Mouse (Mus musculus) inflammation-experienced regulatory T-cells, adult 6 months (primary cell): ENCODE results near the gene Amacr. TPM values are rescaled to one million over a fixed set of nuclear protein-coding genes. Genes with fewer than 3 reads are reported as not detected.

Source experiments
- ATAC-seq: one replicate; pipeline ENCODE4 v1.8.0; 2017
- polyA plus RNA-seq, 3 experiments: library from polyadenylated mRNA; unstranded; fragments of 100-300 nt; shearing (Covaris generic); gene quantifications; one replicate each; pipeline ENCODE4 v1.2.1; 2017

The Amacr gene
- polyA plus RNA-seq, 3 experiments from 2014 or later: 3.0 to 4.3 (median 3.2) TPM

GRCm38 (mm10) chr15:10990411-10990810 is 8.9 kb downstream of the Amacr start:
- ATAC-seq: no peak

DNA sequence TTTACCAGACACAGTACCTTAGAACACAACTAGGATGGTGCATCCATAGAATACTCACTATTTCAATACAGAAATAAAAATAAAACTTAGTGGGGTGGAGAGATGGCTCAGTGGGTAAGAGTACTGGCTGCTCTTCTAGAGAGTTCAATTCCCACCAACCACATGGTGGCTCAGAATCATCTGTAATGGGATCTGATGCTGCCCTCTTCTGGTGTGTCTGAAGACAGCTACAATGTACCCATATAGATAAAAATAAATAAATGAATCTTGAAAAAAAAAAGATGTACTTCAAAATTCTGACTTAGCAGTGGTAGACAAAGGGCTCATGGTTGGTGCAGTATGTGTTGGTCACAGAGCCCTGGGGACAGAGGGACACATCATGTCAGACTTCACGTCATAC is 10.0 kb downstream of the Amacr start:
- no peak for ATAC-seq

GRCm38 (mm10) chr15:10999832-11000231 is 18.3 kb downstream of the Amacr start:
- no peak for ATAC-seq

- no peak for ATAC-seq
Observed at GRCm38 (mm10) chr15:11000421-11000820, 18.9 kb downstream of the Amacr start, which contains the start of gene Slc45a2. TSS of gene Slc45a2 (plus strand) at chr15:11000721.

- no peak for ATAC-seq
Observed at GRCm38 (mm10) chr15:11003791-11004190, 22.2 kb downstream of the Amacr start.

- no peak for ATAC-seq
Observed at GRCm38 (mm10) chr15:11004646-11005045, 23.1 kb downstream of the Amacr start.

GRCm38 (mm10) chr15:11008756-11009155 is 27.2 kb downstream of the Amacr start:
- ATAC-seq: no peak

DNA sequence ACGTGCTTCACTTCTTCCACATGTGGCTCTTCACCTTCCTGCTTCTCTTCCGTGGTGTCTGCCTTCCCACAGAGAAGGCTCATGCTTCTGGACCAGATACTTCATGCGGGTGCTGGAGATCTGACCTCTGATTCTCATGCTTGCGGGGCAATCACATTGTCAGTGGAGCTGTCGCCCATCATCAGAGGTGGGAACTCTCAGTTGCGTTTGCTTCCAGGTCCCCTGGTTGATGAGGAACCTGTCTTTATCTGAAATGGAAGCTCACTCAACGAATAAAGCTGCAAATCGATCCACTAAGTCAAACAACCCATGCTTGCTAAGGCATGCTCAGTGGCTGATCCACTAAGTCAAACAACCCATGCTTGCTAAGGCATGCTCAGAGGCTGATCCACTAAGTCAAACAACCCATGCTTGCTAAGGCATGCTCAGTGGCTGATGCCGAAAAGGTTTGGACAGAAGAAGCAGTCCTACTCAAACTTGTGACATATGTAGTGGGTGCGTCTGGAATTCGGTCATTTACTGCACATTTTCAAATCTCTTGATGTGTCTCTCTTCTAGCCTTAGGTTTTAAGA is 29.5 kb downstream of the Amacr start:
- no peak for ATAC-seq

- ATAC-seq: no peak
Observed at GRCm38 (mm10) chr15:11014931-11015330, 33.4 kb downstream of the Amacr start.

DNA sequence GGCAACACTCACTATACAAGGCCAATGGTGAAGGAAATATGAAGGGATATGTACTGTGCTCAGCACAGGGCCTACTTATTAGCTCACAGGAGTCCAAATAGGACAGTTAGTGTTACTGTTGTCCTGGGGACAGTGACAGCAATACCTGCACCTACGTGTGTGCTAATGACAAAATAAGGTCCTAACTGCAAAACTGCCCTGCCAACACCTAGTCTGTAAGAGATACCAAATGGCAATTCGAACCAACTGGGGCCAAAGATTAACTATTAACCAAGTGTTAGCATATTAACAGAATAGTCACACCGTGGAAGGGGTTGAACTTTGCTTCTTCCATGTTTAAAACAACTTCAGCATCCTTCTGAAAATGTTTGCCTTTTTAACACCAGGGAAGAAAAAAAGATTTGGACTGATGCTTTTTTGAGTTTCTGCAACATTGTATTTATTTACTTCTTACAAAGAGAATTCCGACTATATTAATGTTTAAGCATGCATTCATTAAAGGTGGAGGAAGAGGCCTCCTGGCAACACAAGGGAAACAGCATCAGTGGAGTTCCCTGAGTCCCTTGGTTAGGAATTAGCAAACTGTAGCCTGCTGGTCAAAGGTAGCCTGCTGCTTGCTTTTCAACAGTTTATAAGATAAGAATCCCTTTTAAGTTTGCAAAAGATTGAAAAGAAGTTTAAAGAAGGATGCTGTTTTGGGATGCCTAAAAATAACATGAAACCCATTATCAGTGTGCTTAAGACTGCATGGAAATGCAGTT is 45.4 kb downstream of the Amacr start:
- no peak for ATAC-seq

- ATAC-seq: no peak
Observed at GRCm38 (mm10) chr15:11030188-11030587, 48.6 kb downstream of the Amacr start.

- no peak for ATAC-seq
Observed at GRCm38 (mm10) chr15:11035947-11036474, 54.5 kb downstream of the Amacr start.

DNA sequence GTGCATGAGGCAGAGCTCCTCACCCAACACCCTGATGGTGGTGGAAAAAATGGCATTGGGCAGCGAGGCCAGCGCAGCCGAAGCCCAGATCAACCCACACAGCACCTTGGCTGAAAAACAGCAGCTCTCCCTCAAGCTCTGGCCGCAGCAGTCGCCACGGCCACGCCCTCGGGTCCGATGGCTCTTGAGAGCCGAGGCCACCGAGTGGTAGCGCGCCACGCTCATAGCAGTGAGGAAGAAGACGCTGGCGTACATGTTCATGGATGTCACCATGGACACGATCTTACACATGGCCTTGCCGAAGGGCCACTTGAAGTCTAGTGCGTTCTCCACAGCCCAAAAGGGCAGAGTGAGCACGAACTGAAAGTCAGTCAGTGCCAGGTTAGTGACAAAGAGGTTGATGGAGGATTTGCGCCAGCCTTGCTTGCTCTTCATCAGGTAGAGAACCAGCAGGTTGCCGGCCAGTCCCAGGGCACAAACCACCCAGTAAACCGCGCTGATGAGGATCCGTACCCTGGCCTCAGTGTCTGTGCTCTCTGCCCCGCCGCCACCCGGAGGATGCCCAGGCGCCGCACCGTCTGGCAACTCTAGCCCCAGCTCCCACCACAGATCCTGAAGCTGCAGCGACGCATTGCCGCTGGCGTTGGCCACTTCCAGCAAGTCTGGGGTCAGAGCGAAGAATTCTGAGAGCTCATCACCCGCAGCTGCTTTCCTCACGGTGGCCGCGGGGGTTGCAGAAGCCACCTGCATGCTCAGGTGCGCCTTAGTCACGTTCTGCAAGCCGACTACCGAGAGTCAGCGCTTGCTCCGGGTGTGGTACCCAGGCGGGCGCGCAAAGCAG is 55.2 kb downstream of the Amacr start:
- no peak for ATAC-seq

DNA sequence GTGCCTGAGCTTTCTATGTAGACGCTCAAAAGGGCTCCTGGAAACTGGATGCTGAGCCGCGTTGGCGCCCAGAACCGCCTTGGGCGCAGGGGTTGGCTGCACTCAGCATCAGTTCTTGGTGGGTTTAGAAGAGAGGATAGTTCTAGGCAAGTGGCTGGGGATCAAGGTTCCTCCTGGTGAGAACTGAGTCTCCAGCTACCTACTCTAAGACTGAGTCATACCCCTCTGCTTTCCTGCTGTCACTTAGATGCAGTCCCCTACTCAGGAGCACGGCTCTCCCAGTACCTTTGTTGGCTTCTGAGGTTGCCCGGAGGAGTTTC is 55.8 kb downstream of the Amacr start:
- ATAC-seq: no peak

- no peak for ATAC-seq
Observed at GRCm38 (mm10) chr15:11037711-11038110, 56.2 kb downstream of the Amacr start, which contains the start of gene Rxfp3. TSS of gene Rxfp3 (minus strand) at chr15:11037991.

GRCm38 (mm10) chr15:11038476-11038875 is 56.9 kb downstream of the Amacr start:
- no peak for ATAC-seq

GRCm38 (mm10) chr15:11040067-11040466 is 58.5 kb downstream of the Amacr start:
- ATAC-seq: no peak

GRCm38 (mm10) chr15:11041229-11041628 is 59.7 kb downstream of the Amacr start:
- no peak for ATAC-seq

- no peak for ATAC-seq
Observed at GRCm38 (mm10) chr15:11042828-11043227, 61.3 kb downstream of the Amacr start.
